Mouse (Mus musculus) neutrophil, adult 5-6 weeks (primary cell): Measurements from ENCODE around the gene Gm21954. TPM values are rescaled to one million over a fixed set of nuclear protein-coding genes. Genes with fewer than 3 reads are reported as not detected.

ENCODE experiments used
- ATAC-seq: fragments of 151-379, 151-347 bp; 2 replicates; pipeline ENCODE4 v1.8.0; 2017; ENCODE audit warnings: mild to moderate bottlenecking, moderate TSS enrichment; ENCODE audit not compliant: insufficient number of reproducible peaks, poor library complexity, low FRiP score, severe bottlenecking; ENCODE audit errors: extremely low read depth
- total RNA-seq: library from RNA; stranded (forward); fragments of 200-1000 nt; gene quantifications from 2 replicates; pipeline ENCODE4 v1.2.3, GENCODE M21; 2017

Gene Gm21954
- total RNA-seq, 1 experiment from 2014 or later: not detected

- no peak for ATAC-seq
These were observed 41.9 kb downstream of the Gm21954 start for GRCm38 (mm10) chr3:55430022-55430549.

- no peak for ATAC-seq
These were observed 48.2 kb downstream of the Gm21954 start for GRCm38 (mm10) chr3:55423640-55424397.

GRCm38 (mm10) chr3:55420436-55421083, 51.5 kb downstream of the Gm21954 start:
- no peak for ATAC-seq

DNA sequence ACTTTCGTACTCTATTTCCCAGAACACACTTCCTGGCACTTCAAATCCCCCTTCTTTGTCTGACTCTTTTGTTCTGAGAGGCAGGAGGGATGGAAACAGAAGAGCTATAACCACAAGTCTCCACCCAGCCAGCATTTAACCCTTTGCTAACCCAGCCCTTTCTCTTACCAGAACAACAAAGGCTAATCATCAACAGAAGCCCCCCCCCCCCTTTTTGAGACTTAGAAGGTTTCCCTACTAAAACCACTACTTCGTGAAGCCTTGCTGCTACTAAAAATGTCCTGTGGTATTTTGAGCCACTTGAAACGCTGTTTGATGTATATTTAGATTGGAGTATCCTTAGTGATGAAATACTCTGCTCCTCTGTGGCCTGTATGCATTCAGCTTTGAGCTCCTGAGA, 52.7 kb downstream of the Gm21954 start:
- ATAC-seq: no peak

- no peak for ATAC-seq
These were observed 53.2 kb downstream of the Gm21954 start for GRCm38 (mm10) chr3:55418845-55419244.

DNA sequence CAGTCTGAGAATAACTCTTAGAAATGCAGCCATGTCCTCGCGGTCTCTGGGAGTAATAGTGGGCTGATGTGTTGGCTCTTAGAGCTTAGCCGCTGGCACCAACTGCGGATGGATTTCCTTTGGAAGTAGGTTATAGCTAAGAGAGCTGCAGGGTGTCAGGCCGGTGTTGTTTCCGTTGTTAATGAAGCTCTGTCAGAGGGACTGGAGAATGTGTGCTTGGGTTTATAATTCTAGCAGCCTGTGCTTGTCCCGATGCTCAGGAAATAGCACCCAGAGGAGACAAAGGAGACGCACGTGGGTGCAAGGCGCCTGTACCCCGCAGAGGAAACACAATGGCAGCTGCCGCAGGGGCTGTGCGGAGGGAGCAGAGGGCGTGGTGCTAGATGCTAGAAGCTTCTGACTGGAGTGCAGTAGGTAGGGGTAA, 56.5 kb downstream of the Gm21954 start:
- no peak for ATAC-seq

Other genes with a start within 250 kb of the Gm21954 start
- gene Dclk1, start 229.8 kb downstream of the Gm21954 start, total RNA-seq: 0.23 TPM in 1 of 2 replicates, not detected in the other